Mouse (Mus musculus): ENCODE results near the gene 2200002D01Rik.

The 2200002D01Rik gene

GRCm38 (mm10) chr7:29279924-29280323 is 31.7 kb upstream of the 2200002D01Rik start:
- no peak for DNase-seq (ENCODE audit: low spot score in 2 of 2)

- DNase-seq (ENCODE audit: low spot score in 2 of 2): no peak
Measured at GRCm38 (mm10) chr7:29279261-29279660, 31.0 kb upstream of the 2200002D01Rik start.

GRCm38 (mm10) chr7:29277510-29277909 is 29.2 kb upstream of the 2200002D01Rik start:
- DNase-seq (ENCODE audit: low spot score in 2 of 2): no peak

- DNase-seq (ENCODE audit: low spot score in 2 of 2): no peak
Measured at GRCm38 (mm10) chr7:29276715-29277114, 28.4 kb upstream of the 2200002D01Rik start.

GRCm38 (mm10) chr7:29271687-29272465 is 23.6 kb upstream of the 2200002D01Rik start:
- no peak for DNase-seq (ENCODE audit: low spot score in 2 of 2)

- DNase-seq (ENCODE audit: low spot score in 2 of 2): no peak
Measured at GRCm38 (mm10) chr7:29270445-29270844, 22.2 kb upstream of the 2200002D01Rik start.

- no peak for DNase-seq (ENCODE audit: low spot score in 2 of 2)
Measured at GRCm38 (mm10) chr7:29266931-29267330, 18.7 kb upstream of the 2200002D01Rik start.

- DNase-seq (ENCODE audit: low spot score in 2 of 2): no peak
Measured at GRCm38 (mm10) chr7:29265636-29266035, 17.4 kb upstream of the 2200002D01Rik start.

GRCm38 (mm10) chr7:29263831-29264230 is 15.6 kb upstream of the 2200002D01Rik start:
- DNase-seq (ENCODE audit: low spot score in 2 of 2): no peak

- DNase-seq (ENCODE audit: low spot score in 2 of 2): no peak
Measured at GRCm38 (mm10) chr7:29262151-29262550, 13.9 kb upstream of the 2200002D01Rik start.

- no peak for DNase-seq (ENCODE audit: low spot score in 2 of 2)
Measured at GRCm38 (mm10) chr7:29259781-29260730, 11.8 kb upstream of the 2200002D01Rik start.

GRCm38 (mm10) chr7:29257368-29257767 is 9.1 kb upstream of the 2200002D01Rik start:
- DNase-seq (ENCODE audit: low spot score in 2 of 2): no peak

GRCm38 (mm10) chr7:29255875-29256274 is 7.6 kb upstream of the 2200002D01Rik start:
- DNase-seq (ENCODE audit: low spot score in 2 of 2): no peak

GRCm38 (mm10) chr7:29253842-29254241 is 5.6 kb upstream of the 2200002D01Rik start:
- no peak for DNase-seq (ENCODE audit: low spot score in 2 of 2)

GRCm38 (mm10) chr7:29251166-29251565 is 2.9 kb upstream of the 2200002D01Rik start:
- no peak for DNase-seq (ENCODE audit: low spot score in 2 of 2)

- DNase-seq (ENCODE audit: low spot score in 2 of 2): no peak
Measured at GRCm38 (mm10) chr7:29247706-29248105, 560 bp downstream of the 2200002D01Rik start.

GRCm38 (mm10) chr7:29247314-29247700 is 959 bp downstream of the 2200002D01Rik start:
- DNase-seq (ENCODE audit: low spot score in 2 of 2): peak; percentile 60 to 69

GRCm38 (mm10) chr7:29246619-29247313 is 1.5 kb downstream of the 2200002D01Rik start:
- DNase-seq (ENCODE audit: low spot score in 2 of 2): no peak

GRCm38 (mm10) chr7:29246015-29246414 is 2.3 kb downstream of the 2200002D01Rik start:
- no peak for DNase-seq (ENCODE audit: low spot score in 2 of 2)

GRCm38 (mm10) chr7:29244732-29245416 is 3.4 kb downstream of the 2200002D01Rik start:
- DNase-seq (ENCODE audit: low spot score in 2 of 2): no peak
